Mouse (Mus musculus) olfactory bulb, adult 2 months (tissue): ENCODE results near the gene Zfp523.

Source experiments
- CTCF ChIP-seq: fragments of 200-500 bp; IDR thresholded peaks from 2 replicates; pipeline ENCODE4 v1.5.1; 2012; ENCODE audit warnings: low read depth, mild to moderate bottlenecking, low read length, moderate library complexity; ENCODE audit not compliant: insufficient read depth
- POLR2A ChIP-seq: fragments of 200-500 bp; IDR thresholded peaks from 2 replicates; pipeline ENCODE4 v1.6.1; 2012; ENCODE audit warnings: mild to moderate bottlenecking, low read depth, low read length, moderate library complexity; ENCODE audit not compliant: insufficient read depth

GRCm38 (mm10) chr17:28160361-28160760 is 16.6 kb upstream of the Zfp523 start:
- TF ChIP-seq CTCF (no peak), POLR2A (no peak)
